Mouse (Mus musculus) G1E (cell line): Measurements from ENCODE around the gene Kmt2b. TPM values are rescaled to one million over a fixed set of nuclear protein-coding genes. Genes with fewer than 3 reads are reported as not detected.
A peak's percentile ranks its signal among the peaks of the same experiment; 100 is the strongest.

Experiments used
- ATAC-seq: 2 replicates; pipeline ENCODE4 v1.8.0; 2016; ENCODE audit warnings: mild to moderate bottlenecking; ENCODE audit not compliant: insufficient number of reproducible peaks, poor library complexity, low FRiP score, severe bottlenecking; ENCODE audit errors: extremely low read depth
- DNase-seq: peaks from one replicate; pipeline ENCODE4 v3.0.0; 2012; ENCODE audit warnings: low spot score
- H3K27me3 ChIP-seq: 2 replicates; pipeline ENCODE4 v1.6.1; 2012; ENCODE audit warnings: mild to moderate bottlenecking, low read length, inconsistent platforms; ENCODE audit not compliant: insufficient read depth
- H3K36me3 ChIP-seq: replicated peaks from 2 replicates; pipeline ENCODE3; 2012; ENCODE audit warnings: mild to moderate bottlenecking, inconsistent platforms
- H3K4me1 ChIP-seq: 2 replicates; pipeline ENCODE4 v1.6.1; 2012; ENCODE audit warnings: low read depth, low read length, inconsistent platforms, mixed read lengths; ENCODE audit not compliant: insufficient read depth
- H3K4me3 ChIP-seq: 2 replicates; pipeline ENCODE4 v1.5.1; 2012; ENCODE audit warnings: low read depth, mild to moderate bottlenecking, inconsistent platforms, low read length, moderate library complexity, mixed read lengths
- H3K9me3 ChIP-seq: replicated peaks from 2 replicates; pipeline ENCODE4 v1.6.1; 2012; ENCODE audit warnings: inconsistent platforms
- CTCF ChIP-seq: IDR thresholded peaks from 2 replicates; pipeline ENCODE4 v1.5.1; 2012; ENCODE audit warnings: low read depth, low read length, inconsistent platforms, mixed read lengths
- GATA1 ChIP-seq: IDR thresholded peaks from 2 replicates; pipeline ENCODE4 v1.6.1; 2012; ENCODE audit warnings: borderline replicate concordance, low read length, inconsistent platforms, mixed read lengths
- GATA2 ChIP-seq: IDR thresholded peaks from 2 replicates; pipeline ENCODE4 v1.6.1; 2012; ENCODE audit warnings: low read depth, low read length, inconsistent platforms, borderline replicate concordance
- POLR2AphosphoS5 ChIP-seq: IDR thresholded peaks from 2 replicates; pipeline ENCODE4 v1.6.1; 2012; ENCODE audit warnings: low read depth, low read length, inconsistent platforms; ENCODE audit not compliant: insufficient replicate concordance
- TAL1 ChIP-seq: conservative IDR thresholded peaks from 2 replicates; pipeline ENCODE4 v1.6.1; 2012; ENCODE audit warnings: low read depth, low read length, inconsistent platforms, mixed read lengths
- polyA plus RNA-seq: library from polyadenylated mRNA; stranded (reverse); fragments of >175 nt; gene quantifications from 2 replicates; pipeline ENCODE4 v1.2.3, GENCODE M21; 2012
- total RNA-seq, 2 experiments: library from RNA; stranded (forward) in 1 of 2; stranded (reverse) in 1 of 2; fragments of 200-1000 nt in 1 of 2; fragments of >200 nt in 1 of 2; fragmentation: Nextera tagmentation in 1 of 2; gene quantifications; 2 replicates each; pipeline ENCODE4 v1.2.3; 2014 to 2017

Kmt2b gene
- total and polyA plus RNA-seq, 3 experiments = 9.2 to 142 (median 97.4) TPM

- H3K4me3 ChIP-seq = peak overlapping the region; percentile 82
- no peaks in the 10 kb centered on the region for H3K27me3 ChIP-seq
- no peak for DNase-seq
- ATAC-seq = no peak
- H3K9me3 ChIP-seq = no peaks in the 10 kb centered on the region
- peaks cover 33% of the 10 kb centered on the region for H3K4me1 ChIP-seq
- TF ChIP-seq POLR2AphosphoS5 (no peak), GATA2 (no peak), TAL1 (no peak), CTCF (no peak), GATA1 (no peak)
- H3K36me3 ChIP-seq = peaks cover 59% of the 10 kb centered on the region
Observed at GRCm38 (mm10) chr7:30533941-30534632, 54.4 kb downstream of the Kmt2b start.

DNA sequence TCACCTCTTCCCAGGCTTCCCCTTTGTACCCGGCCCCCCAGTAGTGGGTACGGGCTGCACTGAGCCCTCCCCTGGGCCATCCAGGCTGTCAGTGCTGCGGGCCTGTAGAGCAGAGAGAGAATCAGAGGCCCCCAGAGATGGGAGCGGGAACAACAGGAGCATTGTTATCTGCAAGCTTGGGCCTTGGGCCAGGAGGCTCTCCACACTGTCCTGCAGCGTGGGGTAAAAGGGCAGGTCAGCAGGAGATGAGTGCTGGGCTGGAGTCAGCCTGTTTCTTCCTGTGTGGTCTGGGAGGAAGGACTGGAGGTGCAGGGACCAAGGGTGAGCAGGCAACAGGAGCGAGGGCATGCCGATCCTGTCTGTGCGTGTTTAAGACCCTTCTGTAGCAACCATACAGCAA, 55.6 kb downstream of the Kmt2b start:
- Histone ChIP-seq H3K27me3 (no peaks in the 10 kb centered on the region), H3K4me3 (no peak overlapping the region), H3K4me1 (peaks cover 41% of the 10 kb centered on the region), H3K9me3 (no peaks in the 10 kb centered on the region), H3K36me3 (peaks cover 61% of the 10 kb centered on the region)
- no peak for TF ChIP-seq CTCF
- DNase-seq = no peak
- no peak for ATAC-seq

GRCm38 (mm10) chr7:30531291-30531815, 57.2 kb downstream of the Kmt2b start:
- no peaks in the 10 kb centered on the region for H3K27me3 ChIP-seq
- TF ChIP-seq GATA1 (no peak), POLR2AphosphoS5 (no peak), CTCF (no peak), TAL1 (no peak), GATA2 (no peak)
- H3K9me3 ChIP-seq = no peaks in the 10 kb centered on the region
- H3K36me3 ChIP-seq = peaks cover 72% of the 10 kb centered on the region
- H3K4me3 ChIP-seq = no peak overlapping the region
- ATAC-seq (no peak), DNase-seq (no peak)
- peaks cover 42% of the 10 kb centered on the region for H3K4me1 ChIP-seq

DNA sequence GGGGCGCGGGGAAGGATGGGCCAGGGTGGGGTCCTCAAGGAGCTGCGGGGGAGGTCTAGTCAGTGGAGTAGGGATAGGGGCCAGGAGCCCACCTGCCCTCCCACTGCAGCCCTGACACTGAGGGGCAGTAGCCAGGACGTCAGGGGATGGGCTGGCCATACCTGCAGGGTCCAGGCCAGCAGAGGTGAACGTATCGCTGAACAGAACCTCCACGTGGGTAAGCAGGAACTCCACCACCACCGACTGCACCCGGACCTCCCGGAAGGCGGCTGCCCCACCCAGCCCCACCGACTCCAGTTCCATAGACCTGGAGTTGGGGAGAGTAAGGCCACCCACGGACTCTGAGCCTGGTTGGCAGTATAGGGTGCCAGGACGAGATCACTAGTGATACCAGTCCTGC, 61.5 kb downstream of the Kmt2b start:
- no peak for TF ChIP-seq CTCF
- no peak for TF ChIP-seq POLR2AphosphoS5
- no peak for TF ChIP-seq TAL1
- no peak for TF ChIP-seq GATA1
- TF ChIP-seq GATA2 = no peak
- H3K4me1 ChIP-seq = peaks cover 17% of the 10 kb centered on the region
- no peaks in the 10 kb centered on the region for H3K27me3 ChIP-seq
- no peak overlapping the region for H3K4me3 ChIP-seq
- no peaks in the 10 kb centered on the region for H3K9me3 ChIP-seq
- no peak for ATAC-seq
- no peak for DNase-seq
- peaks cover 94% of the 10 kb centered on the region for H3K36me3 ChIP-seq

DNA sequence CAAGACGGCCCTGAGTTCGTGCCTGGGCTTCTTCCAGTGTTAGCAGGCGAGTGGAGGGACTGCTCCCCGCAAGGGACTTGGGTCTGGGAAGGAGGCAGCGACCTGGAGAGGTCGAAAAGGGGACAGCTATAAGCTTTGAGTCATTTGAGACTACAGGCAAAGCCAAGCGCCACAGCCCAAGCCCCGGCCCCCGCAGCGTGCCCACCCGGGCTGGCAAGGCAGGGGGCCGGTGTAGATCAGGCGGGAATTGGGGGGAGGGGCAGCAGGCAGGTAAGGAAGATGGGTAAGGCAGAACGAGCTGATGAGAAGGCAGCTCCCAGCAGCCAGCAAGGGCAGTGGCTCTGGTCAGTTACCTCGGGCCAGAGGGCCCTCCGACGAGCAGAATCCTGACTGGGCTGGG, 62.1 kb downstream of the Kmt2b start:
- TF ChIP-seq GATA2 (no peak), TAL1 (no peak), CTCF (no peak), GATA1 (no peak), POLR2AphosphoS5 (no peak)
- Histone ChIP-seq H3K4me1 (peaks cover 14% of the 10 kb centered on the region), H3K9me3 (no peaks in the 10 kb centered on the region), H3K4me3 (no peak overlapping the region), H3K36me3 (peaks cover 89% of the 10 kb centered on the region), H3K27me3 (no peaks in the 10 kb centered on the region)
- DNase-seq (no peak), ATAC-seq (no peak)

GRCm38 (mm10) chr7:30525954-30526353, 62.6 kb downstream of the Kmt2b start:
- TF ChIP-seq TAL1 = no peak
- DNase-seq = no peak
- peaks cover 84% of the 10 kb centered on the region for H3K36me3 ChIP-seq

GRCm38 (mm10) chr7:30524487-30524886, 64.0 kb downstream of the Kmt2b start:
- Histone ChIP-seq H3K4me3 (no peak overlapping the region), H3K4me1 (peaks cover 12% of the 10 kb centered on the region), H3K36me3 (peaks cover 70% of the 10 kb centered on the region), H3K27me3 (peaks cover 10% of the 10 kb centered on the region; the same call in 1 of the 2 replicates), H3K9me3 (no peaks in the 10 kb centered on the region)
- ATAC-seq (no peak), DNase-seq (no peak)
- no peak for TF ChIP-seq GATA2
- TF ChIP-seq TAL1 = no peak
- TF ChIP-seq POLR2AphosphoS5 = no peak
- no peak for TF ChIP-seq GATA1
- TF ChIP-seq CTCF = no peak

More at GRCm38 (mm10) chr7:30525954-30526353, 62.6 kb downstream of the Kmt2b start:
- H3K9me3 ChIP-seq = no peaks in the 10 kb centered on the region
- H3K27me3 ChIP-seq = no peaks in the 10 kb centered on the region
- no peak for ATAC-seq
- H3K4me1 ChIP-seq = peaks cover 12% of the 10 kb centered on the region
- no peak overlapping the region for H3K4me3 ChIP-seq
